Mouse (Mus musculus) ES-E14 (cell line): ENCODE data around the gene Zfp609.

Experiments
- CHD2 ChIP-seq: IDR thresholded peaks from 2 replicates; pipeline ENCODE4 v1.6.1; 2014; ENCODE audit warnings: mild to moderate bottlenecking, low read depth, low read length, inconsistent platforms
- HCFC1 ChIP-seq: IDR thresholded peaks from 2 replicates; pipeline ENCODE4 v1.6.1; 2012; ENCODE audit warnings: low read length, inconsistent platforms, borderline replicate concordance; ENCODE audit not compliant: insufficient read depth
- ZC3H11A ChIP-seq: IDR thresholded peaks from 2 replicates; pipeline ENCODE4 v1.6.1; 2012; ENCODE audit warnings: low read depth, mild to moderate bottlenecking, inconsistent platforms, low read length, borderline replicate concordance

GRCm38 (mm10) chr9:65743322-65743721, 84.0 kb downstream of the Zfp609 start:
- no peak for TF ChIP-seq ZC3H11A
- TF ChIP-seq HCFC1: no peak
- TF ChIP-seq CHD2: no peak
